Mouse (Mus musculus): ENCODE results near the gene Ang. TPM values are rescaled to one million over a fixed set of nuclear protein-coding genes. Genes with fewer than 3 reads are reported as not detected.
A peak's percentile ranks its signal among the peaks of the same experiment; 100 is the strongest.
"Not testable (repeated sequence)": the region's sequence is repeated elsewhere in the genome, so short reads cannot be mapped to it uniquely, and the experiment has no call there.

Gene Ang
- total and polyA plus RNA-seq, 2 experiments, result 249 to 671 TPM

GRCm38 (mm10) chr14:51094096-51094875 lies 3.3 kb downstream of the Ang start:
- Histone ChIP-seq H3K27me3 (ENCODE audit: control insufficient read depth, insufficient read depth, low read length) (no peaks in the 10 kb centered on the region), H3K79me2 (ENCODE audit: control insufficient read depth, insufficient read depth, low read length) (peaks cover 5% of the 10 kb centered on the region; the same call in 1 of the 2 replicates), H3K9ac (ENCODE audit: low read depth, low read length) (peak overlapping the region; percentile 31; the same call in 1 of the 2 replicates), H3K4me3 (ENCODE audit: insufficient read depth, low read depth, low read length) (no peak overlapping the region; the same call in 1 of the 2 replicates), H3K27ac (replicated peaks; ENCODE audit: insufficient read depth, low read depth, low read length) (peak overlapping the region; percentile 89), H3K36me3 (ENCODE audit: control insufficient read depth, insufficient read depth, low read length) (0 out of 2 replicates have a peak, but pooled peaks cover 1% of the 10 kb centered on the region), H3K4me1 (ENCODE audit: control insufficient read depth, insufficient read depth, low read length) (peaks cover 20% of the 10 kb centered on the region)
- no peak for TF ChIP-seq CTCF (IDR thresholded peaks at IDR 0.05; ENCODE audit: low read depth, low read length)
- 0 out of 2 replicates have a peak, but pooled peaks have one; percentile 7 for TF ChIP-seq POLR2A (IDR thresholded peaks at IDR 0.05; ENCODE audit: extremely low read depth, insufficient read depth, low read length)
- peak; percentile 93 for DNase-seq (ENCODE audit: extremely low read depth, low read depth, low spot score)
- 20% methylated on average over 5 of the region's 5 CpGs for WGBS

GRCm38 (mm10) chr14:51094921-51095320 lies 4.0 kb downstream of the Ang start:
- DNase-seq (ENCODE audit: extremely low read depth, low read depth, low spot score), result no peak
- H3K79me2 ChIP-seq (ENCODE audit: control insufficient read depth, insufficient read depth, low read length), result peaks cover 5% of the 10 kb centered on the region; the same call in 1 of the 2 replicates
- no peaks in the 10 kb centered on the region for H3K27me3 ChIP-seq (ENCODE audit: control insufficient read depth, insufficient read depth, low read length)
- peak overlapping the region; percentile 80 for H3K27ac ChIP-seq (replicated peaks; ENCODE audit: insufficient read depth, low read depth, low read length)
- H3K9ac ChIP-seq (ENCODE audit: low read depth, low read length), result peak overlapping the region; percentile 47; the same call in 1 of the 2 replicates
- TF ChIP-seq POLR2A (IDR thresholded peaks at IDR 0.05; ENCODE audit: extremely low read depth, insufficient read depth, low read length) (no peak), CTCF (IDR thresholded peaks at IDR 0.05; ENCODE audit: low read depth, low read length) (no peak)
- H3K4me1 ChIP-seq (ENCODE audit: control insufficient read depth, insufficient read depth, low read length), result peaks cover 20% of the 10 kb centered on the region
- no peak overlapping the region for H3K4me3 ChIP-seq (ENCODE audit: insufficient read depth, low read depth, low read length)
- 43% methylated on average over 8 of the region's 9 CpGs for WGBS
- peaks cover 1% of the 10 kb centered on the region; the same call in 1 of the 2 replicates for H3K36me3 ChIP-seq (ENCODE audit: control insufficient read depth, insufficient read depth, low read length)

DNA sequence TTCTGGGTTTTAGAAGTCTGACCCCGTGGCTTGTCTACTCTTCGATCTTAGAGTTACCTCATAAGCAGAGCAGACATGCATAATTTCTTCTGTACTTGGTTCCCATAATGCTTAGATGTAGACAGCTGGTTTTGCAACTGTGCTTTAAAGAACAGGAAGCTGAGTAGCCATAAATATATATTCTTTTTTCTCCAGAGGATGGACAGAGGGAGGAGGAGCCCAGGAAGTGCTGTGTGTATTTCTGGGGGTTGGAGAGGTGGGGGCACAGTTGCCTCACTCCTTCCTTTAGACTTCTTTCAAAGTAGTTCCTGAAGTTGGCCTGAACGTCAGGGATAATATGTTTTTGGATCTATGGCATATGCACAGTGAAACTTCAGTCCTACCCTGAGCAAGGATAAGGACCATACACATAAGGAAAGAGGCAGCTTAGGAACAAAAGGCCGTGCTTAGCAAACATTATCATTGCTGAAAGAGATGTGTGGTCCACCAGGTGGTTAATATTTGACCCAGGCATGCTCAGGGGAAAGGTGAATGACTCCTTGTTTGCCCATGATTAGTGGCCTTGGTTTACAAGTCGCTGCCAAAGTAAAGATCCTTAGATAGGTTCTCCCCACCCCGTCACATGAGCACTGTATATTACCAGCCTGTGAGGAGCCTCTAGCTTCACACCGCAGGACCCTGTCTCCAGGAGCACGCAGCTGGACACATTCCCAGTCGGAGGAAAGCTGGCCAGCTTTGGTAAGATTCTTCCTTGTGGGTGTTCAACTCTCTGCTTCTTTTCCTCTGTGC lies 5.0 kb downstream of the Ang start:
- H3K36me3 ChIP-seq (ENCODE audit: control insufficient read depth, insufficient read depth, low read length), result peaks cover 9% of the 10 kb centered on the region; the same call in 1 of the 2 replicates
- H3K27ac ChIP-seq (replicated peaks; ENCODE audit: insufficient read depth, low read depth, low read length), result peak overlapping the region; percentile 76
- no peak overlapping the region for H3K9ac ChIP-seq (ENCODE audit: low read depth, low read length)
- peaks cover 5% of the 10 kb centered on the region; the same call in 1 of the 2 replicates for H3K79me2 ChIP-seq (ENCODE audit: control insufficient read depth, insufficient read depth, low read length)
- 12% methylated on average over 9 of the region's 9 CpGs for WGBS
- peaks cover 20% of the 10 kb centered on the region for H3K4me1 ChIP-seq (ENCODE audit: control insufficient read depth, insufficient read depth, low read length)
- DNase-seq (ENCODE audit: extremely low read depth, low read depth, low spot score), result peak; percentile 99
- peak overlapping the region; percentile 53 for H3K4me3 ChIP-seq (ENCODE audit: insufficient read depth, low read depth, low read length)
- no peaks in the 10 kb centered on the region for H3K27me3 ChIP-seq (ENCODE audit: control insufficient read depth, insufficient read depth, low read length)
- TF ChIP-seq CTCF (IDR thresholded peaks at IDR 0.05; ENCODE audit: low read depth, low read length) (no peak), POLR2A (IDR thresholded peaks at IDR 0.05; ENCODE audit: extremely low read depth, insufficient read depth, low read length) (peak; percentile 46)

DNA sequence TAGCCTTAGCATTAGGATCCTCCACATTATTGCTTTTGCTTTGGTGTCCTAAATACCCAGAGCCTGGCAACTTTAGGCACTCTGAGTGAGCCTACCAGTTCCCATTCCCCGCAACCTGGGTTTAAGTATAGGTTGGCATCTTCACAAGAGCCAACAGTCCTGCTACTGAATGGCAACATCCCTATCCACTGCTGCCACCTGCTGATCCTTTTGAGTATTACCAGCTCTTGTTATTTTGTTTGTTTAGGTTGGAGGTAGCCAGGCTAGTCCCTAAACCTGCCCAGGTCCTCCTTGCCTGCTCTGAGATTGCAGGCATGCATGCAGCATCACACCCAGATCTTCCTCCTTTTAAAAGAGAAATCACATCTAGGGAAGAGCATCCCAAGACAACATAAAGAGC lies 7.3 kb downstream of the Ang start:
- TF ChIP-seq CTCF (IDR thresholded peaks at IDR 0.05; ENCODE audit: low read depth, low read length), result peak; percentile 24; the same call in 1 of the 2 replicates
- H3K36me3 ChIP-seq (ENCODE audit: control insufficient read depth, insufficient read depth, low read length), result peaks cover 13% of the 10 kb centered on the region; the same call in 1 of the 2 replicates
- peak overlapping the region; percentile 10; the same call in 1 of the 2 replicates for H3K27ac ChIP-seq (replicated peaks; ENCODE audit: insufficient read depth, low read depth, low read length)
- DNase-seq (ENCODE audit: extremely low read depth, low read depth, low spot score), result peak; percentile 64
- H3K9ac ChIP-seq (ENCODE audit: low read depth, low read length), result peak overlapping the region; percentile 45
- peaks cover 17% of the 10 kb centered on the region for H3K4me1 ChIP-seq (ENCODE audit: control insufficient read depth, insufficient read depth, low read length)
- peak overlapping the region; percentile 66 for H3K4me3 ChIP-seq (ENCODE audit: insufficient read depth, low read depth, low read length)
- WGBS, result 9% methylated on average over 1 of the region's 1 CpGs
- not testable (repeated sequence) for H3K79me2 ChIP-seq (ENCODE audit: control insufficient read depth, insufficient read depth, low read length); H3K27me3 ChIP-seq (ENCODE audit: control insufficient read depth, insufficient read depth, low read length)

DNA sequence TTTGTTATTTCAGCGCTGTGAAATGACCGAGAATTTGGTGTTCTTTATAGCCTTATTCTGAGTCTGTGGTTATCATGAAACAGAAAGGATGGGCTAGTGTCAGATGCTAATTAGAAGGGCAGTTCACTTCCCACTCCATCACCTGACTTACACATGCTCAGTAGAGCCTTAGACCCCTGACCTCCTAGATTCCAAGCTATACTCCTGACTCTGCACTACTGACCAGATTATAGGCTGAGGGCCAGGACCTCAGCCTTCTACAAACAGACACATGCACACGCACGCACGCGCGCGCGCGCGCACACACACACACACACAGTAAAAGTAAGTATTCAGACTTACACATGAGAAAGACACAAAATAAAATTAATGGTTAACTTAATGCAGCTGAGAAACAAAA lies 8.0 kb downstream of the Ang start:
- H3K4me3 ChIP-seq (ENCODE audit: insufficient read depth, low read depth, low read length), result peak overlapping the region; percentile 3; the same call in 1 of the 2 replicates
- H3K36me3 ChIP-seq (ENCODE audit: control insufficient read depth, insufficient read depth, low read length), result peaks cover 15% of the 10 kb centered on the region; the same call in 1 of the 2 replicates
- no peak overlapping the region for H3K27ac ChIP-seq (replicated peaks; ENCODE audit: insufficient read depth, low read depth, low read length)
- 64% methylated on average over 11 of the region's 11 CpGs for WGBS
- no peak for TF ChIP-seq CTCF (IDR thresholded peaks at IDR 0.05; ENCODE audit: low read depth, low read length)
- no peak for TF ChIP-seq POLR2A (IDR thresholded peaks at IDR 0.05; ENCODE audit: extremely low read depth, insufficient read depth, low read length)
- peak; percentile 52 for DNase-seq (ENCODE audit: extremely low read depth, low read depth, low spot score)
- no peaks in the 10 kb centered on the region for H3K27me3 ChIP-seq (ENCODE audit: control insufficient read depth, insufficient read depth, low read length)
- H3K79me2 ChIP-seq (ENCODE audit: control insufficient read depth, insufficient read depth, low read length), result peaks cover 5% of the 10 kb centered on the region; the same call in 1 of the 2 replicates
- H3K9ac ChIP-seq (ENCODE audit: low read depth, low read length), result no peak overlapping the region
- peaks cover 17% of the 10 kb centered on the region for H3K4me1 ChIP-seq (ENCODE audit: control insufficient read depth, insufficient read depth, low read length)

Measured in liver, adult 2 months (tissue).